Mouse (Mus musculus) adrenal gland, postnatal 36 days (tissue): Measurements from ENCODE around the gene Dand5. TPM values are rescaled to one million over a fixed set of nuclear protein-coding genes. Genes with fewer than 3 reads are reported as not detected.

Experiments used
- DNase-seq, 2 experiments: peaks; one replicate each; pipeline ENCODE4 v3.0.0; 2021; ENCODE audit warnings: mixed read lengths in 1 of 2
- microRNA-seq: library from miRNA; unstranded; fragments of <30 nt; microRNA quantifications from one replicate; pipeline ENCODE4 v1.2.0, GENCODE M21; 2021
- total RNA-seq, 2 experiments: library from RNA; stranded (reverse); gene quantifications; 2 replicates each; pipeline ENCODE4 v1.2.3; 2021

Dand5 gene
- total RNA-seq, 2 experiments from 2014 or later, result 9.1 to 10.0 TPM

DNA sequence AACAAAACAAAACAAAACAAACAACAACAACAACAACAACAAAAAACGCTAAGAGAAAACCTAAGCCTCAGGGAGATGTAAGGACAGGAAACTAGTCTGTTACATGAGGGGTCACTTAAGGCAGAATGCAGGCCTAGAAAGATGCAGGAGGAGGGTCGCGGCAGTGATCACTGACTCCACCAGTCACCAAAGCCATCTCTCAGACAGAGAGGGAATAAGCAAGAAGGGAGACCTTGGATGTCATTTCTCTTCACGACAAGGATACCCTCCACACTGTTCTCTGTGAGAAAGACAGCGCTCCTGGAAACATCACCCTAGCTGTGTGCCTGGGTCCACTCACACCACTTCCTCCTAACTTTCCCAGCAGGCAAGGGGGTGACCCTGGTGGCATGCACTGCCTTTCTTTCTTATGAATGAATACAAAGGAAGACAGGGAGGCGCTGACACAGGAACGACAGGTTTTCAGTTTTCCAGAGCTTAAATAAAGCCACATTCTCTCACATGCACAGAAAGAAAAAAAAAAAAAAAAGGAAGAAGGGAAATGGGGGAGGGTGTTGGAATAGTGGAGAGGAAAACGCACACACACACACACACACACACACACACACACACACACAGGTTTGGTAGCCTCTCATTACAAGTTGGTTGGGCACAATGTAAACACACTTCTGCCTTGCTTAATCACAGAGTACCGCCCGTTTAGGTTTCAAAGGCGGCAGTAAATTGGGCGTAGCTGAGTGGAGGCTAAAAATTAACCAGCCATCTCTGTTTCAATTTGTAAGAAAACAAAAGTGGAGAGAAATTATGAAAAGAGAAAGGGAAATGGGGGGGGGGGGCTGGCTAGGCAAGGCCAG is 52.3 kb downstream of the Dand5 start:
- no peak for DNase-seq

DNA sequence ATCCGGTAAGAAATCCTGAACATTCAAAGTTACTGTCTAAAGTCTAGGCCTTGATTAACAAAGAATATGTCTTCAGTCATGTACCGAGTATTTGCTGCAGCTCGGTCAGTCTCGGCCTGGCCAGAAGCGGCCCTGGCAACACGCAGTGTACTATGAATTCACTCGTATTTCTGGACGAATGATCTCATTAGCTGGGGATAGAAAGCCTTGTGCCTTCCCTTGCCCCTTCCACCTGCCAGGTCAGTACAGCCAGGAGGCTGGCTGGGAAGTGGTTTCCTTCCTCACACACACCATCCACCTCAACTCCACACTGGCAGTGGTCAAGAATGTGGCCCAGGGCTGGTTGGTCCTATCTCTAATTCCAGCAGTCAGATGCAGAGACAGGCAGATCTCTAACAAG is 53.3 kb downstream of the Dand5 start:
- DNase-seq, result no peak

DNA sequence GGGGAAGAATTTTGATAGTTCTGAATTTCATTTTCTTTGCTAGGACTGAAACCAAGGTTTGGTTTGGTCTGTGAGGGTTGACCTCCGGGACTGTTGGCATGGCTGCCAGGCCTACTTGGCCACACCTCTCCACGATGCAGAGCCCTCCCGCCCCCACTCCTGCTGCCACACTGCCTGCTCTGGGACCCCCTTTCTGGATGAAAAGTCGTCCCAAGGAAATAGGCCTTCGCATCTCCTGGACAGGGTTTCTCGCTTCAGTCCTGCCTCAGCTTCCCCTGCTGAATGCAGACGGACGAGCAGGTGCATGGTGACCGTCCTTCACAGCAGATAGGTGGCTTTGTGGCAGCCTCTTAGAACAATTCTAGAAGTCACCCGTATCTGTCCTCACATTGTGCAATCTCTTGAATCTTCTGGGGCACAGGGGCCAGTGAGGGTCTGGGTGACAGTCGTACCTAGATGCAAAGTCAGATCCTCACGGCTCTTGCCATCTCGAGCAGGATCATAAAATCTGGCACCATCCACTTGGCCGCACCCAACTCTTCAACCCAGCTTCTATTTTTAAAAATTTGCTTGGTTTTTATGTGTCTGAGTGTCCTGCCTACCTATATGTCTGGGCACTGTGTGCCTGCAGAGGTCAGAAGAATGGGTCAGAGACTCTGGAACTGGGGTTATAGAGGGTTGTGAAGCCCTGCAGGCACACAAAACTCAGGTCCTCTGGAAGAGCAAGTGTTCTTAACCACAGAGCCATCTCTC is 54.1 kb downstream of the Dand5 start:
- DNase-seq, result no peak

DNA sequence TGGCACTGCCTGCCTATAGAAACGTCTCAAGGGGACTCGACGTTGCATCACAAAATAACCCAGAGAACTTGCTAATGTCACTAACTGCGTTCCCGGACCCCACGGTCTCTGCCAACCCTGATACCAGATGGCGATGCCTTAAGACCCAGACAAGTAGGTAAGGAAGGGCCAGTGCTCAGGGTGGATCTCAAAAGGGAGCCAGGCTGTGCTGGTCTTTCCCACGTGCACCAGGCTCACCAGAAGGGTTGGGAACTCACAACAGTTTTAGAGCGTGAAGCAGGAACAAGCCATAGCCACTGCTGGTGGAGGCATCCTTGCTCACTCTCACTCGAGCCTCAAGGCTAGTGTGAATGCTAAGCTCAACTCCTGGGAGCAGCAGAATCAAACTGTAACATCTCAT is 55.4 kb downstream of the Dand5 start:
- DNase-seq, result no peak

DNA sequence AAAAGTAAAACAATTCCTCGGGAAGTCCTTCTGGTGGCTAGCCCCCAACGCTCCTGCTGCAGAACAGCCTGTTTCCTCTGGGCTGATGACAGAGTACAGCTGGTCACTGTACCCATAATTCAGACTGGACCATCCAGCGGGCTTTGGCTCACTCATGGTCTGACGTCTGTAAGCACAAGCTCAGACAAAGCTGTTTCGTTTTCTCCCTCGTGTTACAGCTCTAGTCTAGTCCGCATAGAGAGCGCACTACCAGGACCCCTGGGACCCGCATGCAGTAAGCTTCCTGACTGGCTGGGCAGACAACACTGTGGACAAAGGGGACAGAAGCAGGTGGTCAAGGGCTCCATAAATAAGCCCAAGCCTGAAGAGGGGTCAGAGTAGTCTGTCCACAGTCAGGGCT is 56.2 kb downstream of the Dand5 start:
- no peak for DNase-seq

DNA sequence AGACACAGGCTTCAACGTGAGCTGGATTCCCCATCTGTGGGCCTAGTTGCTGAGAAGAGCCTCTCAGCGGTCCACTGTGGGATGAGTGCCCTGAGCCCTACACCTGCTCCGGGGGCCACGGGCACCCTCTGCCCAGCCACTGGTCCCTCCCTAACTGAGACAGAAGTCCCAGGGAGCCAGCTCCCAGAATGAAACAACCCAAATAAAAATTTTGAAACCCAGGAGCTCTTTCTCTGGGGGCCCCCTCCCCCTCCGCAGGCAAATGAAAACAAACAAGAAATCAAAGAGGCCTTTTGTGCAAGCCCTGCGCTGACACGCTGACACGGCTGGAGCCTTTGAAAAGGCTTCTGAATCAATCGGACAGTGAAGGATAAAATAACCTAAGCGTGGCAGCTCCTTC is 57.0 kb downstream of the Dand5 start:
- no peak for DNase-seq

Small RNA genes within 50 kb of the gene (microRNA-seq; reads per million reads assigned to microRNA genes)
- gene Mir7069, result 4.2 reads per million, percentile 12 among the genes with 10 or more reads in this experiment

Other genes with a start within 250 kb of the Dand5 start
- gene Ier2, start 160.0 kb downstream of the Dand5 start, total RNA-seq, result 10 to 100 TPM; 33.9 to 37.4 TPM
- gene Trmt1, start 136.5 kb downstream of the Dand5 start, total RNA-seq, result 10 to 100 TPM; 63.8 to 83.7 TPM
- gene Nacc1, start 135.0 kb downstream of the Dand5 start, total RNA-seq, result 10 to 100 TPM; 73.9 to 80.0 TPM
- gene Lyl1, start 121.4 kb downstream of the Dand5 start, total RNA-seq, result 1 to 10 TPM; 2.5 to 2.9 TPM
- gene G430095P16Rik, start 99.8 kb downstream of the Dand5 start, total RNA-seq, result under 1 TPM in 1 of 2 experiments, not detected in 1; 0.46 TPM
- 100 to 1,000 TPM in 1 of 2 experiments, 10 to 100 TPM in 1; 99.9 to 108 TPM for gene Nfix, start 22.5 kb downstream of the Dand5 start, total RNA-seq
- gene Gadd45gip1, start 8.7 kb upstream of the Dand5 start, total RNA-seq, result 10 to 100 TPM; 63.3 to 70.5 TPM
- gene Rad23a, start 17.8 kb upstream of the Dand5 start, total RNA-seq, result 100 to 1,000 TPM; 116 to 119 TPM
- 100 to 1,000 TPM; 569 to 727 TPM for gene Calr, start 24.1 kb upstream of the Dand5 start, total RNA-seq
- gene Farsa, start 34.2 kb upstream of the Dand5 start, total RNA-seq, result 10 to 100 TPM; 62.1 to 69.2 TPM
- 10 to 100 TPM in 1 of 2 experiments, 1 to 10 TPM in 1; 8.7 to 11.5 TPM for gene Syce2, start 49.3 kb upstream of the Dand5 start, total RNA-seq
- gene Gcdh, start 71.1 kb upstream of the Dand5 start, total RNA-seq, result 10 to 100 TPM; 41.9 to 53.8 TPM
- under 1 TPM in 1 of 2 experiments, not detected in 1; 0.20 TPM for gene Klf1, start 79.1 kb upstream of the Dand5 start, total RNA-seq
- gene Dnase2a, start 85.7 kb upstream of the Dand5 start, total RNA-seq, result 10 to 100 TPM in 1 of 2 experiments, 1 to 10 TPM in 1; 9.5 to 10.3 TPM
- 1 to 10 TPM; 1.0 to 1.3 TPM for gene Mast1, start 114.5 kb upstream of the Dand5 start, total RNA-seq
- not detected for gene Rtbdn, start 124.2 kb upstream of the Dand5 start, total RNA-seq
- gene Gm49661, start 146.6 kb upstream of the Dand5 start, total RNA-seq, result 1 to 10 TPM in 1 of 2 experiments, not detected in 1; 1.5 TPM
- 100 to 1,000 TPM; 651 to 659 TPM for gene Prdx2, start 146.8 kb upstream of the Dand5 start, total RNA-seq
- 100 to 1,000 TPM; 109 to 136 TPM for gene Rnaseh2a, start 146.9 kb upstream of the Dand5 start, total RNA-seq
- 100 to 1,000 TPM in 1 of 2 experiments, 10 to 100 TPM in 1; 71.5 to 139 TPM for gene Junb, start 155.9 kb upstream of the Dand5 start, total RNA-seq
- gene Hook2, start 167.8 kb upstream of the Dand5 start, total RNA-seq, result 1 to 10 TPM; 7.0 to 8.2 TPM
- not detected for gene Best2, start 191.7 kb upstream of the Dand5 start, total RNA-seq
- gene Asna1, start 202.5 kb upstream of the Dand5 start, total RNA-seq, result 10 to 100 TPM; 91.0 to 93.4 TPM
- 100 to 1,000 TPM; 157 to 178 TPM for gene Trir, start 204.0 kb upstream of the Dand5 start, total RNA-seq
- 10 to 100 TPM; 76.4 to 88.2 TPM for gene Tnpo2, start 214.1 kb upstream of the Dand5 start, total RNA-seq
- gene Fbxw9, start 237.2 kb upstream of the Dand5 start, total RNA-seq, result 10 to 100 TPM; 13.0 to 20.5 TPM
- 1 to 10 TPM in 1 of 2 experiments, not detected in 1; 1.2 TPM for gene Gm5741, start 245.2 kb upstream of the Dand5 start, total RNA-seq
- gene Dhps, start 248.9 kb upstream of the Dand5 start, total RNA-seq, result 10 to 100 TPM; 32.2 to 32.7 TPM